Mouse (Mus musculus) left cerebral cortex, adult 2 months (tissue): Measurements from ENCODE around the gene Adgre1. TPM values are rescaled to one million over a fixed set of nuclear protein-coding genes. Genes with fewer than 3 reads are reported as not detected.
A peak's percentile ranks its signal among the peaks of the same experiment; 100 is the strongest.
"Not testable (repeated sequence)": the region's sequence is repeated elsewhere in the genome, so short reads cannot be mapped to it uniquely, and the experiment has no call there.

Source experiments
- DNase-seq, 2 experiments: peaks; one replicate each; pipeline ENCODE4 v3.0.0; 2021 to 2022; ENCODE audit warnings: low spot score in 2 of 2, mixed read lengths in 1 of 2; ENCODE audit errors: extremely low spot score in 1 of 2
- H3K27ac ChIP-seq: fragments of 200-600 bp; 2 replicates; pipeline ENCODE4 v1.8.1; 2022
- H3K4me3 ChIP-seq: fragments of 200-600 bp; 2 replicates; pipeline ENCODE4 v1.8.1; 2022
- CTCF ChIP-seq: fragments of 200-600 bp; IDR thresholded peaks from 2 replicates; pipeline ENCODE4 v1.8.1; 2022; ENCODE audit warnings: antibody characterized with exemption, mild to moderate bottlenecking, moderate library complexity
- intact Hi-C: fragments of 180-260 bp; cut with DNase I; formaldehyde crosslinking; loops from one replicate; pipeline ENCODE4 v1.15.1; 2025
- long read RNA-seq, 2 experiments: library from polyadenylated mRNA; stranded (forward); transcript quantifications; one replicate each; pipeline ENCODE4 v2.0.0; 2021; ENCODE audit warnings: borderline mapping rate in 2 of 2
- total RNA-seq, 2 experiments: library from RNA; stranded (reverse); gene quantifications; 2 replicates each; pipeline ENCODE4 v1.2.3; 2021

The Adgre1 gene
- 1 to 10 TPM; 2.8 to 4.6 TPM for total RNA-seq
- long read RNA-seq, experiment 1, partial matches to known transcripts, result 0 of 3 reads
- long read RNA-seq, experiment 1, other reads (novel, unspliced or antisense), result 2 of 3 reads
- long read RNA-seq, experiment 2, partial matches to known transcripts, result 0 of 3 reads
- long read RNA-seq, experiment 2, other reads (novel, unspliced or antisense), result 0 of 3 reads

DNA sequence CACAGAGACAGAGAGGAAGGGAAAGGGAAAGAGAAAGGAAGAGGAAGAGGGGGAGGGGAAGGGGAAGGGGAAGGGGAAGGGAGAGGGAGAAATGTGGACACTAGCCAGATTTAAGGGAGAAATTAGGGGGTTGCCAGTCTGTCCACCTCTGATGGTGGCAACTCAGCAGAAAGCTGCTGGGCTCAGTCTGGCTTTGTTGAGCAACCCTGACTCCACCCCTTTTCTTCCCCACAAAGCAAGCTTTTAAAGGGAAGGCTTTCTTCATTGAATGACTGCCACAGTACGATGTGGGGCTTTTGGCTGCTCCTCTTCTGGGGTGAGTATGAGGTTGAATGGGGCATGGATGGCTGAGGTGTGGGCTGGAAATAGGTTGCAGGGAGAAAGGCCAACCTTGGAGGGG, at the start of gene Adgre1:
TSS of gene Adgre1 (plus strand) at position 251 of the 400 bp plus-strand sequence.
- intact Hi-C loops, result loop anchor here (10.0 kb wide), 1 partner anchor 316 kb away; no protein-coding TSS in a partner anchor
- H3K4me3 ChIP-seq, result no peak within 1 kb of the TSS
- no peak within 1 kb of the TSS for H3K27ac ChIP-seq
- no peak for TF ChIP-seq CTCF
- DNase-seq, result no peak

DNA sequence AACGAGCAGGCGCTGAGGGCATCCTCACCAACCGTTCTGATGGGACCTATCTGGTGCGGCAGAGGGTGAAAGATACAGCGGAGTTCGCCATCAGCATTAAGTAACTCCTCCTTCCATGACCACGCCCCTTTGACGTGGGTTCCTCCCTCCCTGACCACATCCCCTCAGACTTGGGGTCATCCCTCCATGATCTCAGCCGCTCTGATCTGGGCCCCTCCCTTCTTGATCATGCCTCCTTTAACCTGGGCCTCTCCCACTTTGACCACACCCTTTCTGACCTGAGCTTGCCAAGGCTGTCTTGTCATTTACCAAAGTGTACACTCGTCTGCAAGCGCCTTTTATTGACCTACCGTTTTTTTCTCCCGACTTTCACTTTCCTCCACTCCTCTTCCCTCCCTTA, 46.7 kb upstream of the Adgre1 start:
- no peak overlapping the region for H3K27ac ChIP-seq
- TF ChIP-seq CTCF, result no peak
- intact Hi-C loops, result no loop called here
- no peak overlapping the region for H3K4me3 ChIP-seq
- no peak for DNase-seq

DNA sequence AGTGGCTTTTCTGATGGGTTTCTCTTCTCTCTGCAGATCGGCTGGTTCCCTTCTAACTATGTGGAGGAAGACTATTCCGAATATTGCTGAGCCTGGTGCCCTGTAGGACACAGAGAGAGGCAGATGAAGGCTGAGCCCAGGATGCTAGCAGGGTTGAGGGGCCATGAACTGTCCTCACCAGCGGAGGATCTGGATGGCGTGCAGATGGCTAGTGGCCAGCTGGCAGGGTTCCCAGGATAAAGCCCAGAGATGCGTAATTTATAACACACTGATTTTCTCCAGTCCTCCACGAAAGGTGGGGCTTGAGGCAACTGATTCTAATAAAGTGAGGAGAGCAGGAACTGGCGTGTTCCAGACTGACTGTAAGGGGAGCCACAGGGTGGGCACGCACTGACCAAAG, 30.9 kb upstream of the Adgre1 start:
- no peak for TF ChIP-seq CTCF
- Histone ChIP-seq H3K27ac (no peak overlapping the region), H3K4me3 (no peak overlapping the region)
- no peak for DNase-seq
- intact Hi-C loops, result no loop called here

DNA sequence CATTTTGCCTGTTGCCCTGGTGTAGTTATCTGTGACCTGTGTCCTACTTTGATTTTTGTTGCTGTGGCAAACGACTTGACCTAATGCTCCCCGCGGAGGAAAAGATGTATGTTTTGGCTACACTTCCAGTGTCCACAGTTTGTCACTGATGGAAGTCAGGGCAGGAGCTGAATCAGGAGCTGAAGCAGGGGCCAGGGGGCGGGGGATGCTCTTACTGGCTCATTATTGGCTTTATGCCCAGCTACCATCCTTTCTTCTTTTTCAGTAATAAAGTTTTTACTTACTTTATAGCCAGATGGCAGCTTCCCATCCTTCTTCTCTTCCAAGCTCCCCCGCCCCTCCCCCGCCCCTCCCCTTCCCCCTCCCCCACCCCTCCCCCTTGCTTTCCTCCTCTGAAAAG, 29.5 kb upstream of the Adgre1 start:
- DNase-seq, result no peak
- intact Hi-C loops, result no loop called here
- H3K27ac ChIP-seq, result no peak overlapping the region
- no peak overlapping the region for H3K4me3 ChIP-seq
- no peak for TF ChIP-seq CTCF

DNA sequence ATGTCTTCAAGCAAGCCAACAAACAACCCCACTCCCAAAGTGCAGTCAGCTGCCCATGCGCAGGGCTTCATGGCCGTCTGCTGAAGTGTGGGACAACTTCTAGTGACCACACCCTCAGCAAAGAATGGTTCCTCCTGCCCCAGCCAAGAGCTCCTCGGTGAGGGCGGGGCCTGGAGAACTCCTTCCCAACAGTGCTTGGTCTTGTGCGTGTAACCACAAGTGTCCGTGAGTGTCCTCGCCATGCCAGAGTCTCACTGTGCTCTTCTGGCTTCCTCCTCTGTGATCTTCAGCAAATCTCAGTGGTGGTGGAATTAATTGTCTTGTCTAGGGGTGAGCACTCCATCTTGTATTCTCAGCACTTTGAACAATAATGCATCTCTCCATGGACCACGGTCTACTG, 27.5 kb upstream of the Adgre1 start:
- no peak overlapping the region for H3K4me3 ChIP-seq
- no peak overlapping the region for H3K27ac ChIP-seq
- DNase-seq, result no peak
- TF ChIP-seq CTCF, result no peak
- intact Hi-C loops, result loop anchor here (10.0 kb wide), 1 partner anchor 336 kb away; the partner anchor contains the start of genes Alkbh7 and Clpp

DNA sequence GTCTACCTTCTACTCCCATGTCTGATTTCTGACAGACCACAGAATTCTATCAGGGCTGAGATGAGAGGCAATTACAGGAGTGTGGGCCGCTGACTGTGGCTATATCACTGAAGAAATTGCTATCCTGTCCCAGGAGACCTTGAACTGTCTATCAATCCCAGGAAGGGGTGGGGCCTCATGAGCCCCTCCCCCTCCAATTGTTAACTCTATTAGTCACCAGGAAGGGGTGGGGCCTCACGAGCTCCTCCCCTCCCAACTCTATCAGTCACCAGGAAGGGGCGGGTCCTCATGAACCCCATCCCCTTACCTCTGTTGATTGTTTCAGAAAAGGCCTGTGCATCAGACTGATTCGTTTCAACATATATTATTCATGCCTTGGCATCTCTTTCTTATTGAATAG, 26.2 kb upstream of the Adgre1 start:
- H3K27ac ChIP-seq, result no peak overlapping the region
- intact Hi-C loops, result loop anchor here (10.0 kb wide), 1 partner anchor 337 kb away; the partner anchor contains the start of genes Alkbh7 and Clpp
- no peak overlapping the region for H3K4me3 ChIP-seq
- TF ChIP-seq CTCF, result no peak
- DNase-seq, result no peak

DNA sequence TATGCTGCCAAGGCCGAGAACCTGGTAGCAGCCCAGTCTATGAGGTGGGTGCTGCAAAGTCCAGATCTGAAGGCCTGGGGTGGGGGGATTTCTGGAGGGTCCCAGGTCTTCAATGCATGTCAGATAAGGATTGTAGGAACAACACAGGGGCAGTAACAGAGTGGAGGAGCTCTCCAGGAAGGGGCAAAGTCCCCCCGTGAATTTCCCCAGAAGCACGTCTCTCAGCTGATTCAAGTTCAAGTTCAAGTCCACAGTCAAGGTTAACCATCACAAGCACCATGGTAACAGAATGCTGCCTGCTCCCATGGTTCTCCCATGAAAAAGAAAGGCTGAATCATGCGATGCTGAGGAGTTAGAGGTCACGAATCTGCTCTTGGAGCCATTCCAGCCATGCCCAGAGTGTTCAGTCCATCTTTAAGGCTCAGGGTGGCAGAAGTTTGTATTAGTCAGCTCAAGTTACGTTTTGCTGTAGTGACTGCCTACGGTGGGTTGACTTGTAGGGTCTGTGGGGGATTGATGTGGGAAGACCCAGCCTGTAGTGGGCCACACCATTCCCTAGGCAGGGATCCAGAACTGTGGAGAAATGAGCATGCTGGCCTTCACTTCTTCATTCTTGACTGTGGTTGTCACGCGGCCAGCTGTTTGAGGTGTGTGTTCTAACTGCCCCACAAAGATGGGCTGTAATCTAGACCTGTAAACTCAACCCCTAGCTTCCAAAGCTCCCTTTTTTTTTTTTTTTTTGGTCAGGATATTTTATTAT, 24.3 kb upstream of the Adgre1 start:
- H3K27ac ChIP-seq, result no peak overlapping the region
- no peak for TF ChIP-seq CTCF
- no peak for DNase-seq
- no peak overlapping the region for H3K4me3 ChIP-seq
- intact Hi-C loops, result loop anchor here (1.0 to 10.0 kb wide), 5 partner anchors 57 to 525 kb away; partner anchors contain the start of genes Alkbh7, Clpp and Gpr108

DNA sequence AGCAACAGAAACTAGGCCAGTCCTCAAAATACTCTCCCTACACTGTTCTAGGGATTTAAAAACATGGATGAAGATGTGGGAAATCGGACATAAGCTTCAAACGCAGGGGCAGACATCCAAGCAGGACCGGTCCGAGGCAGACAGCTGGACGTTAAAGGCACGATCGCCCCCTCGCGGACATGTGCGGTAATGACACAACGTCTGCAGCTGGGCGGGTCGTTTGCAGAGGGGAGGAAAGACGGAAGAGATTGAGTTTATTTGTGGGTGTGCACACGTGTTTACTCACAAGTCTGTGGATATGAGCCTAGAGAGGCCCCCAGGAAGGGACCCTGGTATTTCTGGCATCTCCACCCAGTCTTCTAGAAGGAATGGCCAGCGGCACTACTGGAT, 23.7 kb upstream of the Adgre1 start:
- intact Hi-C loops, result loop anchor here (1.0 to 10.0 kb wide), 6 partner anchors 58 to 526 kb away; partner anchors contain the start of genes Alkbh7, Clpp and Gpr108
- TF ChIP-seq CTCF, result peak; percentile 84
- DNase-seq, result peak; percentile 74 to 87
- no peak overlapping the region for H3K4me3 ChIP-seq
- no peak overlapping the region for H3K27ac ChIP-seq

DNA sequence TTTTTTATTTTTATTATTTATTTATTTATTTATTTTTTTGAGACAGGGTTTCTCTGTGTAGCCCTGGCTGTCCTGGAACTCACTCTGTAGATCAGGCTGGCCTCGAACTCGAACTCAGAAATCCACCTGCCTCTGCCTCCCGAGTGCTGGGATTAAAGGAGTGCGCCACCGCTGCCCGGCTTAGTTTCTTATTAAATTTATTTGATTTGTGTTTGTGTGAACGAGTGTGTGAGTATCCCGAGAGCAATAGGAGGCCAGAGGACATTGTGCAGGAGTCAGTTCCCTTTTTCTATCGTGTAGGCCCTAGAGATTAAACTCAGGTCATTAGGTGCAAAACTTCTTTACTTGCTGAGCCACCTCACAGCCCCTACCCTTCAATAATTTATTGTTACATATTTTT, 23.3 kb upstream of the Adgre1 start:
- DNase-seq, H3K27ac ChIP-seq, H3K4me3 ChIP-seq: not testable (repeated sequence)
- intact Hi-C loops, result loop anchor here (1.0 to 10.0 kb wide), 5 partner anchors 58 to 526 kb away; partner anchors contain the start of genes Alkbh7 and Clpp

DNA sequence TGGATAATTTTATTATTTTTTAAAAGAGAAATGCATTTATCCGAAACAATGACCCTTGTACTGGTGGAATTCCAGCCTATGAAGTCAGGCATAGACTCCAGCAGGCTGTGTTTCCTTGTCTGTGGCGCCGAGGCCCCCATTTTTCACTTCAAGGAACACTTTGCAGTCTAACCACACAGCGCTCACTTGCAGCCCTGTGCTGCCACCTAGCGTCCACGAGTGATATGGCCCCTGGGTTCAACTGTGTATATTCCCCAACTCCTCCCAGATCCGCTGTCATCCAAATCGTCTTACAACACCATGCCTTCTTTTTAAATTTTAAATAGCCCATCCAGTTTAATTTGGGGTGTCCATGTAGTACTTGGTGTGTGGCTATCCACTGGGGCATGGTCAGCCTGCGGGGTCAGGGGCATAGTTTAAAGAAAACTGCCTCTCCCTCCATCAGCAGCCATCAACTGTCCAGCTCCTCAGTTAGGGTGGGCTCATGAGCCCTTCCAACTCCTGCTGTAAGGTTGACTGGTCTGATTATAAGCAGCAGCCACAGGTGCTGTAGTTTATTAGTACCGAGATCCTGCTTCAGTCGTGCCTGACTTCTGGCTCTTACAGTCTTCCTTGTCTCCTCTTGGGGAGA, 22.7 kb upstream of the Adgre1 start:
- Histone ChIP-seq H3K4me3 (no peak overlapping the region), H3K27ac (no peak overlapping the region)
- peak; percentile 98 for TF ChIP-seq CTCF
- intact Hi-C loops, result loop anchor here (1.0 to 10.0 kb wide), 5 partner anchors 59 to 527 kb away; partner anchors contain the start of genes Alkbh7 and Clpp
- peak; percentile 85 to 91 for DNase-seq

DNA sequence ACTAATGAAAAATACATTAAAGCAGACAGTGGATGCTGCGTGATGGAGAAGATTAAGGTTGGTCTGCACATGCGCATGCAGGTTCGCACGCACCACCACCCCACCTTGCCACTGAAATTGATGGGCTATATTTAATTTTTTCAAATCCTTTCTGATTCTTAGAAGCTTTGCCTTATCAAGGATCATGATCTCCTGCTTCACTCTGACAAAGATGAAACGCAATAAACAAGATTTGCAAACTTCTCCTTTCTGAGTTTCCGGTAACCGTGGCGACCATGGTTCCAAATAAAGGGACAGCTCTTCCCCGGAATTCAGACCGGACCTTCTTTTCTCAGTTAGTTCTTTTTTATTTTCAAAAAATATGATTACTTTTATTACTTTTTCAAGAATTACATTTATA, 20.5 kb upstream of the Adgre1 start:
- no peak for DNase-seq
- intact Hi-C loops, result loop anchor here (10.0 kb wide), 1 partner anchor 343 kb away; the partner anchor contains the start of genes Alkbh7 and Clpp
- no peak for TF ChIP-seq CTCF
- Histone ChIP-seq H3K27ac (no peak overlapping the region), H3K4me3 (no peak overlapping the region)

DNA sequence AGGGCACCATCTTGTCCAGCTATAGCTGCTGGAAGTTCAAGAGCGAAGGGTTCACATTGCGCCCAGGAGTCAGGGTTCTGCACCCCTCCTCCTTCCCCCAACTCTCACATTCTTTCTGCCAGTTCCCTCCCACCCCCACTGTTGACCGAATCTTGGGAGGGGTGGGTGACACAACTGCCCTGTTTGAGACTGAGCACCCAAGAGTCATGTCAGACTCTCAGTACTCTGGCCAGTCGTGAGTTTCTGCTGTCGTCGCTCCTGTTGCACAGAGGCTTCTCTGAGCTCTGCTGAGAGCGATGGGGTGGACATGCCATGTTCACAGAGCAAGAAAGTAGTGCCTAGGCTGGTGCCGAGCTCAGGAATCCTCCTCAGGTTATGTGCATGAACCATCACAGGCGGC, 19.2 kb upstream of the Adgre1 start:
- intact Hi-C loops, result loop anchor here (10.0 kb wide), 1 partner anchor 344 kb away; the partner anchor contains the start of genes Alkbh7 and Clpp
- H3K27ac ChIP-seq, result no peak overlapping the region
- DNase-seq, result no peak
- no peak for TF ChIP-seq CTCF
- no peak overlapping the region for H3K4me3 ChIP-seq
